Mouse (Mus musculus): ENCODE measurements around the gene Gjb5. TPM values are rescaled to one million over a fixed set of nuclear protein-coding genes. Genes with fewer than 3 reads are reported as not detected.

Gjb5 gene
- polyA plus RNA-seq, 1 experiment from 2014 or later = 0.70 TPM

GRCm38 (mm10) chr4:127315753-127316152 lies 42.2 kb downstream of the Gjb5 start:
- H3K4me3 ChIP-seq (ENCODE audit: low read depth, low read length) = no peak overlapping the region
- peaks cover 8% of the 10 kb centered on the region; the same call in 1 of the 2 replicates for H3K27me3 ChIP-seq (ENCODE audit: control insufficient read depth, insufficient read depth, low read length)
- H3K4me1 ChIP-seq (ENCODE audit: control insufficient read depth, insufficient read depth, low read length) = no peaks in the 10 kb centered on the region
- ATAC-seq (replicated peaks; ENCODE audit: insufficient number of reproducible peaks, low FRiP score, low TSS enrichment, low read depth) = no peak
- 86% methylated on average over 8 of the region's 8 CpGs for WGBS
- no peak for DNase-seq (ENCODE audit: low spot score)
- H3K9ac ChIP-seq (replicated peaks; ENCODE audit: low read length) = no peak overlapping the region
- no peak overlapping the region for H3K4me2 ChIP-seq (ENCODE audit: low read depth, low read length)
- no peak overlapping the region for H3K27ac ChIP-seq (replicated peaks; ENCODE audit: low read depth, low read length)
- no peaks in the 10 kb centered on the region for H3K9me3 ChIP-seq (replicated peaks; ENCODE audit: control insufficient read depth, low read length)
- H3K36me3 ChIP-seq (replicated peaks; ENCODE audit: control insufficient read depth, insufficient read depth, low read depth, low read length) = no peaks in the 10 kb centered on the region

GRCm38 (mm10) chr4:127314585-127314984 lies 43.4 kb downstream of the Gjb5 start:
- Histone ChIP-seq H3K9ac (replicated peaks; ENCODE audit: low read length) (no peak overlapping the region), H3K27ac (replicated peaks; ENCODE audit: low read depth, low read length) (no peak overlapping the region), H3K4me1 (ENCODE audit: control insufficient read depth, insufficient read depth, low read length) (no peaks in the 10 kb centered on the region), H3K4me3 (ENCODE audit: low read depth, low read length) (no peak overlapping the region), H3K36me3 (replicated peaks; ENCODE audit: control insufficient read depth, insufficient read depth, low read depth, low read length) (no peaks in the 10 kb centered on the region), H3K4me2 (ENCODE audit: low read depth, low read length) (no peak overlapping the region; the same call in 1 of the 2 replicates), H3K27me3 (ENCODE audit: control insufficient read depth, insufficient read depth, low read length) (peaks cover 8% of the 10 kb centered on the region; the same call in 1 of the 2 replicates), H3K9me3 (replicated peaks; ENCODE audit: control insufficient read depth, low read length) (no peaks in the 10 kb centered on the region)
- 43% methylated on average over 9 of the region's 9 CpGs for WGBS
- no peak for ATAC-seq (replicated peaks; ENCODE audit: insufficient number of reproducible peaks, low FRiP score, low TSS enrichment, low read depth)
- no peak for DNase-seq (ENCODE audit: low spot score)

GRCm38 (mm10) chr4:127313861-127314260 lies 44.1 kb downstream of the Gjb5 start, which contains the start of gene Gja4:
Gene Gja4 (minus strand): TSS chr4:127314039.
- WGBS = 1% methylated on average over 25 of the region's 25 CpGs
- H3K9ac ChIP-seq (replicated peaks; ENCODE audit: low read length) = peak within 1 kb of the TSS; percentile 58
- peak; percentile 42; the same call in 1 of the 2 replicates for ATAC-seq (replicated peaks; ENCODE audit: insufficient number of reproducible peaks, low FRiP score, low TSS enrichment, low read depth)
- peak within 1 kb of the TSS; percentile 84 for H3K4me2 ChIP-seq (ENCODE audit: low read depth, low read length)
- H3K27me3 ChIP-seq (ENCODE audit: control insufficient read depth, insufficient read depth, low read length) = peaks cover 8% of the 10 kb centered on the region; the same call in 1 of the 2 replicates
- DNase-seq (ENCODE audit: low spot score) = peak; percentile 84
- no peaks in the 10 kb centered on the region for H3K36me3 ChIP-seq (replicated peaks; ENCODE audit: control insufficient read depth, insufficient read depth, low read depth, low read length)
- H3K9me3 ChIP-seq (replicated peaks; ENCODE audit: control insufficient read depth, low read length) = no peaks in the 10 kb centered on the region
- no peak within 1 kb of the TSS for H3K27ac ChIP-seq (replicated peaks; ENCODE audit: low read depth, low read length)
- peak within 1 kb of the TSS; percentile 45 for H3K4me3 ChIP-seq (ENCODE audit: low read depth, low read length)
- no peaks in the 10 kb centered on the region for H3K4me1 ChIP-seq (ENCODE audit: control insufficient read depth, insufficient read depth, low read length)

- no peak overlapping the region for H3K9ac ChIP-seq (replicated peaks; ENCODE audit: low read length)
- H3K4me1 ChIP-seq (ENCODE audit: control insufficient read depth, insufficient read depth, low read length) = no peaks in the 10 kb centered on the region
- no peak overlapping the region for H3K4me2 ChIP-seq (ENCODE audit: low read depth, low read length)
- peaks cover 8% of the 10 kb centered on the region; the same call in 1 of the 2 replicates for H3K27me3 ChIP-seq (ENCODE audit: control insufficient read depth, insufficient read depth, low read length)
- H3K36me3 ChIP-seq (replicated peaks; ENCODE audit: control insufficient read depth, insufficient read depth, low read depth, low read length) = no peaks in the 10 kb centered on the region
- no peaks in the 10 kb centered on the region for H3K9me3 ChIP-seq (replicated peaks; ENCODE audit: control insufficient read depth, low read length)
- 63% methylated on average over 24 of the region's 24 CpGs for WGBS
- H3K27ac ChIP-seq (replicated peaks; ENCODE audit: low read depth, low read length) = no peak overlapping the region
- no peak for DNase-seq (ENCODE audit: low spot score)
- no peak overlapping the region for H3K4me3 ChIP-seq (ENCODE audit: low read depth, low read length)
- ATAC-seq (replicated peaks; ENCODE audit: insufficient number of reproducible peaks, low FRiP score, low TSS enrichment, low read depth) = no peak
Measured at GRCm38 (mm10) chr4:127312349-127312748, 45.6 kb downstream of the Gjb5 start.

GRCm38 (mm10) chr4:127311561-127311960 lies 46.4 kb downstream of the Gjb5 start:
- Histone ChIP-seq H3K4me1 (ENCODE audit: control insufficient read depth, insufficient read depth, low read length) (no peaks in the 10 kb centered on the region), H3K27me3 (ENCODE audit: control insufficient read depth, insufficient read depth, low read length) (peaks cover 8% of the 10 kb centered on the region; the same call in 1 of the 2 replicates), H3K4me3 (ENCODE audit: low read depth, low read length) (no peak overlapping the region), H3K4me2 (ENCODE audit: low read depth, low read length) (no peak overlapping the region), H3K9me3 (replicated peaks; ENCODE audit: control insufficient read depth, low read length) (no peaks in the 10 kb centered on the region), H3K9ac (replicated peaks; ENCODE audit: low read length) (no peak overlapping the region), H3K36me3 (replicated peaks; ENCODE audit: control insufficient read depth, insufficient read depth, low read depth, low read length) (no peaks in the 10 kb centered on the region), H3K27ac (replicated peaks; ENCODE audit: low read depth, low read length) (no peak overlapping the region)
- ATAC-seq (replicated peaks; ENCODE audit: insufficient number of reproducible peaks, low FRiP score, low TSS enrichment, low read depth) (no peak), DNase-seq (ENCODE audit: low spot score) (no peak)
- 56% methylated on average over 9 of the region's 9 CpGs for WGBS

- H3K4me1 ChIP-seq (ENCODE audit: control insufficient read depth, insufficient read depth, low read length) = no peaks in the 10 kb centered on the region
- 70% methylated on average over 2 of the region's 2 CpGs for WGBS
- H3K27ac ChIP-seq (replicated peaks; ENCODE audit: low read depth, low read length) = no peak overlapping the region
- no peaks in the 10 kb centered on the region for H3K9me3 ChIP-seq (replicated peaks; ENCODE audit: control insufficient read depth, low read length)
- H3K36me3 ChIP-seq (replicated peaks; ENCODE audit: control insufficient read depth, insufficient read depth, low read depth, low read length) = no peaks in the 10 kb centered on the region
- H3K9ac ChIP-seq (replicated peaks; ENCODE audit: low read length) = no peak overlapping the region
- no peak for ATAC-seq (replicated peaks; ENCODE audit: insufficient number of reproducible peaks, low FRiP score, low TSS enrichment, low read depth)
- no peak overlapping the region for H3K4me2 ChIP-seq (ENCODE audit: low read depth, low read length)
- no peak overlapping the region for H3K4me3 ChIP-seq (ENCODE audit: low read depth, low read length)
- DNase-seq (ENCODE audit: low spot score) = no peak
- no peaks in the 10 kb centered on the region for H3K27me3 ChIP-seq (ENCODE audit: control insufficient read depth, insufficient read depth, low read length)
Measured at GRCm38 (mm10) chr4:127306915-127307314, 51.1 kb downstream of the Gjb5 start.

Other genes with a start within 250 kb of the Gjb5 start
- 13.3 and 15.8 TPM in 2 replicates for gene Tmem35b, start 234.5 kb downstream of the Gjb5 start, polyA plus RNA-seq (2014; fragmentation: Nextera tagmentation; extraction: Ambion mirVana)
- gene Dlgap3, start 189.0 kb downstream of the Gjb5 start, polyA plus RNA-seq (2014; fragmentation: Nextera tagmentation; extraction: Ambion mirVana) = 1.4 and 1.8 TPM in 2 replicates
- gene Smim12, start 114.4 kb downstream of the Gjb5 start, polyA plus RNA-seq (2014; fragmentation: Nextera tagmentation; extraction: Ambion mirVana) = 49.5 and 56.0 TPM in 2 replicates
- 13.1 and 13.4 TPM in 2 replicates for gene Gja4, start 44.1 kb downstream of the Gjb5 start, polyA plus RNA-seq (2014; fragmentation: Nextera tagmentation; extraction: Ambion mirVana)
- 2.7 and 3.8 TPM in 2 replicates for gene Gjb3, start 27.3 kb downstream of the Gjb5 start, polyA plus RNA-seq (2014; fragmentation: Nextera tagmentation; extraction: Ambion mirVana)
- gene Gjb4, start 4.1 kb downstream of the Gjb5 start, polyA plus RNA-seq (2014; fragmentation: Nextera tagmentation; extraction: Ambion mirVana) = 0.18 and 0.20 TPM in 2 replicates

Data from embryonic facial prominence, embryonic 11.5 days (tissue).